Comparison of ENCODE assay signal across 15 mouse cellular contexts in genomic region chr7:35819486-35819885, GRCm38 (mm10). TPM values are rescaled to one million over a fixed set of nuclear protein-coding genes. Genes with fewer than 3 reads are reported as not detected.
A peak's percentile ranks its signal among the peaks of the same experiment; 100 is the strongest.
DNase-seq lines count a peak whose midpoint lies in the region; ATAC-seq and TF ChIP-seq lines count a peak whose summit lies in the region.
"Had no signal": no experiment of that assay in that cellular context is flagged by ENCODE, and none has a peak within 500 bp of the region (broad histone marks: within the 10 kb centered on the region; RNA-seq: fewer than 3 reads in every experiment).

No protein-coding gene starts in this region.

- H3K9me3 ChIP-seq in kidney, embryonic 15.5 days (replicated peaks) = no peaks in the 10 kb centered on the region
- H3K9me3 ChIP-seq: limb, embryonic 15.5 days; stomach, embryonic 15.5 days had no signal

- 40% methylated on average over 4 of the region's 4 CpGs for WGBS in kidney, adult 2 months
- 51% methylated on average over 4 of the region's 4 CpGs for WGBS in kidney, embryonic 15.5 days

- H3K27me3 ChIP-seq in kidney, adult 2 months (replicated peaks; ENCODE audit: control insufficient read depth, insufficient read depth, low read length) = no peaks in the 10 kb centered on the region
- H3K27me3 ChIP-seq in kidney, embryonic 15.5 days = no peaks in the 10 kb centered on the region
- H3K27me3 ChIP-seq: limb, embryonic 15.5 days; neural tube, embryonic 15.5 days; stomach, embryonic 15.5 days had no signal

- H3K36me3 ChIP-seq in kidney, adult 2 months (ENCODE audit: control insufficient read depth, insufficient read depth, low read length) = no peaks in the 10 kb centered on the region
- no peaks in the 10 kb centered on the region for H3K36me3 ChIP-seq in kidney, embryonic 15.5 days
- H3K36me3 ChIP-seq: limb, embryonic 15.5 days; neural tube, embryonic 15.5 days; stomach, embryonic 15.5 days had no signal

- H3K4me1 ChIP-seq in kidney, adult 2 months (ENCODE audit: control insufficient read depth, insufficient read depth, low read length) = no peaks in the 10 kb centered on the region
- H3K4me1 ChIP-seq in kidney, embryonic 15.5 days = peaks cover 7% of the 10 kb centered on the region; the same call in 1 of the 2 replicates
- H3K4me1 ChIP-seq: limb, embryonic 15.5 days; neural tube, embryonic 15.5 days; stomach, embryonic 15.5 days had no signal

- no peak overlapping the region for H3K4me3 ChIP-seq in kidney, adult 2 months (ENCODE audit: insufficient read depth, low read depth, low read length)
- no peak overlapping the region for H3K4me3 ChIP-seq in kidney, embryonic 15.5 days (replicated peaks)
- H3K4me3 ChIP-seq: limb, embryonic 15.5 days; neural tube, embryonic 15.5 days; stomach, embryonic 15.5 days had no signal

- no peak overlapping the region for H3K27ac ChIP-seq in kidney, adult 2 months (ENCODE audit: insufficient read depth, low read depth, low read length)
- H3K27ac ChIP-seq in kidney, embryonic 15.5 days = no peak overlapping the region
- H3K27ac ChIP-seq: limb, embryonic 15.5 days; neural tube, embryonic 15.5 days; stomach, embryonic 15.5 days had no signal

- H3K4me2 ChIP-seq in kidney, embryonic 15.5 days = no peak overlapping the region
- H3K4me2 ChIP-seq: limb, embryonic 15.5 days; neural tube, embryonic 15.5 days; stomach, embryonic 15.5 days had no signal

- no peak for TF ChIP-seq CTCF in kidney, adult 2 months (conservative IDR thresholded peaks at IDR 0.05; ENCODE audit: insufficient read depth, insufficient read length, low read depth, low read length)

- peak; percentile 81 for DNase-seq in kidney, adult 2 months
- peak; percentile 58 for DNase-seq in adrenal gland, postnatal 25 days
- peak; percentile 81 for DNase-seq in kidney, postnatal 14 days
- DNase-seq in skeletal muscle tissue, adult 2 months (ENCODE audit: low read depth, low spot score) = peak; percentile 61
- DNase-seq in embryo, embryonic 10.5 days (ENCODE audit: low spot score) = no peak
- DNase-seq in left cerebral cortex, adult 8-10 months (ENCODE audit: low spot score in 2 of 2) = no peak
- DNase-seq: cerebellum, adult 18-20 months; right cerebral cortex, postnatal 4 days; thymus, postnatal 36 days had no signal

- ATAC-seq in kidney, embryonic 15.5 days (replicated peaks; ENCODE audit: low FRiP score) = no peak
- ATAC-seq: forebrain, embryonic 16.5 days; intestine, embryonic 16.5 days had no signal

- TF ChIP-seq POLR2A in kidney, adult 2 months (IDR thresholded peaks at IDR 0.05; ENCODE audit: low read depth, low read length) = no peak

- H3K9ac ChIP-seq in kidney, embryonic 15.5 days = no peak overlapping the region
- H3K9ac ChIP-seq: limb, embryonic 15.5 days; neural tube, embryonic 15.5 days; stomach, embryonic 15.5 days had no signal

RNA-seq across cellular contexts. Expression of gene Zfp507, which starts 16.7 kb away (rescaled TPM):
- 6.4 and 7.0 TPM in 2 replicates for polyA plus RNA-seq in kidney, adult 2 months (2012; rRNA removed)
- polyA plus RNA-seq in kidney, embryonic 15.5 days (2015; fragmentation: Nextera tagmentation; extraction: Ambion mirVana) = 20.3 and 21.5 TPM in 2 replicates
- total RNA-seq in adrenal gland, postnatal 25 days (2021) = 22.8 and 38.5 TPM in 2 replicates
- total RNA-seq in left cerebral cortex, adult 8-10 months (2022) = 10 to 100 TPM; 30.6 to 36.9 (median 35.7) TPM

Comparison
In these comparisons a context has a peak if more than half of its experiments do, and no peak if none do; other contexts are left out.
1. DNase-seq: peak in kidney, adult 2 months (single experiment), adrenal gland, postnatal 25 days (single experiment), kidney, postnatal 14 days (single experiment) and skeletal muscle tissue, adult 2 months (single experiment); none in embryo, embryonic 10.5 days (single experiment) and left cerebral cortex, adult 8-10 months (0 of 2).